Mouse (Mus musculus) macrophage (primary cell): Measurements from ENCODE around the gene Qrfp. TPM values are rescaled to one million over a fixed set of nuclear protein-coding genes. Genes with fewer than 3 reads are reported as not detected.
A peak's percentile ranks its signal among the peaks of the same experiment; 100 is the strongest.

ENCODE experiments used
- H3K27ac ChIP-seq: fragments of 350-480 bp; formaldehyde crosslinking; 2 replicates; pipeline ENCODE4 v1.9.0; 2021
- H3K36me3 ChIP-seq: fragments of 350-480 bp; formaldehyde crosslinking; 2 replicates; pipeline ENCODE4 v1.9.0; 2021; ENCODE audit errors: inconsistent target
- H3K4me3 ChIP-seq: fragments of 350-480 bp; formaldehyde crosslinking; 2 replicates; pipeline ENCODE4 v1.9.0; 2021; ENCODE audit errors: inconsistent target
- H3K79me2 ChIP-seq: fragments of 350-480 bp; formaldehyde crosslinking; 2 replicates; pipeline ENCODE4 v1.9.0; 2021; ENCODE audit errors: inconsistent target
- WGBS: methylation state at CpG from one replicate; pipeline ENCODE4 v1.1.7; 2026; ENCODE audit warnings: inconsistent platforms; ENCODE audit not compliant: missing documents; 5-methylcytosine and 5-hydroxymethylcytosine counted together
- polyA plus RNA-seq: library from polyadenylated mRNA; stranded (reverse); fragments of 250-400 nt; gene quantifications from 3 replicates; pipeline ENCODE4 v1.2.4, GENCODE M21; 2018; ENCODE audit warnings: inconsistent platforms

The Qrfp gene
- polyA plus RNA-seq, 1 experiment from 2014 or later = not detected

GRCm38 (mm10) chr2:31769631-31770111, 40.7 kb downstream of the Qrfp start:
- H3K27ac ChIP-seq = peak overlapping the region; percentile 97
- H3K4me3 ChIP-seq = peak overlapping the region; percentile 5; the same call in 1 of the 2 replicates
- H3K79me2 ChIP-seq = peaks cover 76% of the 10 kb centered on the region
- WGBS = 9% methylated on average over 6 of the region's 6 CpGs
- H3K36me3 ChIP-seq = no peaks in the 10 kb centered on the region

DNA sequence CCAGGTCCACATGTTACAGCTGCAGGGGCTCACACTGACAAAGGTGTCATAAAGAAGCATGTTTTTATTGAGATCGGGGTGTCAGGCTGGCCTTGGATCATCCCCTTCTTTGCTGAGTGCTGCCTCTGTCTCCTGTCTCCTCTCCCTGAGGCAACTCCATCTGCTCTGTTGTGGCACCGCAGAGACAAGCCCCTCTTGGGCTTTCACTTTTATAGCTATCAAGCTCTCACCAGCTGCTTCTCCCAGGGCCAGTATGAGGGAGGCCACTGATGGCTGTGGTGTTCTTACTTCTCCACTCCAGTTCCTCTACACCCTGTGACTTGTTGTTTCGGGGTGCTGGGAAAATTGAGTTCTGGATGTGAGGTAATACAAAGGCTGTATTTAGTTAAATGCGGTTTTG, 41.3 kb downstream of the Qrfp start:
- Histone ChIP-seq H3K4me3 (peak overlapping the region; percentile 5; the same call in 1 of the 2 replicates), H3K36me3 (no peaks in the 10 kb centered on the region), H3K79me2 (peaks cover 76% of the 10 kb centered on the region), H3K27ac (peak overlapping the region; percentile 97)
- 8% methylated on average over 4 of the region's 4 CpGs for WGBS

DNA sequence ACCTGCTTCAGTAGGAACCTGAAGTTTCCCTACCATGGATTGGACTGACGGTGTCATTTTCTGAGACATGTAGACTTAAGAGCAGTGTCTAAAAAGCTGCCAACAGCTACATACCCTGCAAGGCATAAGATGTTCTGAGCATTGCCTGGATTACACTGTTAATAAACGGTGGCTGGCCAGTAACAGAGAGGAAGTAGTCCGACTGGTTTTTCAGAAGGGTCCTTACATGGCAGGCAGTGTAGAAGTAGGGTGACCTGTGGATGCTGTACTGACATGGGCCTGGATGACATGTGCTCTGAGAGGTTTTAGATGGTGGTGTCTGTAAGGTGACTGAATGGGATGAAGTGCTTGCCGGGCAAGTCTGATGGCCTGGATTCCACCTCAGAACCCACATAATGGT, 42.6 kb downstream of the Qrfp start:
- 84% methylated on average over 4 of the region's 4 CpGs for WGBS
- Histone ChIP-seq H3K4me3 (no peak overlapping the region), H3K36me3 (no peaks in the 10 kb centered on the region), H3K27ac (no peak overlapping the region), H3K79me2 (peaks cover 73% of the 10 kb centered on the region)

DNA sequence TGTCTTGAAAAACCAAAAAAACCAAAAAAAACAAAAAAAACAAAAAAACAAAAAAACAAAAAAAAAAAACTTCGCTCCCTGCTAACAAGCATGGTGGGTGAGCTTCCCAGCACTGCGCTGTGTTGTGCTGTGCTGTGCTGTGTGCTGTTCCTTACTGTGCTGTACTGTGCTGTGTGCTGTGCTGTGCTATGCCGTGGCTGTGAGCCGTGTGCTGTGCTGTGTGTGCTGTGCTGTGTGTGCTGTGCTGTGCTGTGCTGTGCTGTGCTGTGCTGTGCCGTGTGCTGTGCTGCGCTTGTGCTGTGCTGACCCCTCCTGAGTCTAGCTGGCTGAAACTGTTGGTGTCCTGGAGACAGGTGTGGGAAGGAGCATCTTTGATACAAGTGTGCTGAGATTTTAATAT, 43.3 kb downstream of the Qrfp start:
- H3K79me2 ChIP-seq = peaks cover 73% of the 10 kb centered on the region
- no peaks in the 10 kb centered on the region for H3K36me3 ChIP-seq
- no peak overlapping the region for H3K4me3 ChIP-seq
- no peak overlapping the region for H3K27ac ChIP-seq
- 91% methylated on average over 3 of the region's 6 CpGs for WGBS

GRCm38 (mm10) chr2:31763271-31763670, 47.1 kb downstream of the Qrfp start:
- Histone ChIP-seq H3K79me2 (peaks cover 95% of the 10 kb centered on the region), H3K27ac (peak overlapping the region; percentile 68), H3K36me3 (no peaks in the 10 kb centered on the region), H3K4me3 (no peak overlapping the region)
- 0% methylated on average over 2 of the region's 2 CpGs for WGBS

DNA sequence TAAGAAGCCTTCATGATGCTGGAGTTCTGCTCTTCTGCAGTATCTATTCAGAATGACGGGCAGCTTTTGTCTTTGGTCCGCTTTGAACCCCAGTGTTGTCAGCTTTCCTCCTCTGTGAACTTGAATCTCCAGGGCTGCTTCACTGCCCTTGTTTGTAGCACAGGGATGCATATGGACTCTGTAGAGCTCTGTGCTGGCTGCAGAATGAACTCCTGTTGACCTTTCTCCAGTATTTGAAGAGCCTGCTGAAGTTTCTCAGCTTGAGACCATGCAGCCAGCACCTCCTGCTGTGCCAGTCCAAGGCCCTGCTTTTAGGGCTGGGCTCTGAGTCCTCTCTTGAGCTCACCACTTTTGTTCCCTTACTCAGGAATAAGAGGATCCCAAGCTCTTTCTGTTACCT, 47.5 kb downstream of the Qrfp start:
- Histone ChIP-seq H3K27ac (peak overlapping the region; percentile 68), H3K79me2 (peaks cover 95% of the 10 kb centered on the region)

GRCm38 (mm10) chr2:31762155-31762554, 48.2 kb downstream of the Qrfp start:
- Histone ChIP-seq H3K4me3 (no peak overlapping the region), H3K36me3 (no peaks in the 10 kb centered on the region), H3K27ac (peak overlapping the region; percentile 80), H3K79me2 (peaks cover 95% of the 10 kb centered on the region)
- 82% methylated on average over 3 of the region's 3 CpGs for WGBS

More for the DNA sequence above, 47.5 kb downstream of the Qrfp start:
- 95% methylated on average over 2 of the region's 2 CpGs for WGBS
- Histone ChIP-seq H3K36me3 (no peaks in the 10 kb centered on the region), H3K4me3 (no peak overlapping the region)

- H3K4me3 ChIP-seq = peak overlapping the region; percentile 86
- H3K27ac ChIP-seq = peak overlapping the region; percentile 80
- 8% methylated on average over 4 of the region's 4 CpGs for WGBS
Observed at GRCm38 (mm10) chr2:31761585-31761984, 48.8 kb downstream of the Qrfp start.

DNA sequence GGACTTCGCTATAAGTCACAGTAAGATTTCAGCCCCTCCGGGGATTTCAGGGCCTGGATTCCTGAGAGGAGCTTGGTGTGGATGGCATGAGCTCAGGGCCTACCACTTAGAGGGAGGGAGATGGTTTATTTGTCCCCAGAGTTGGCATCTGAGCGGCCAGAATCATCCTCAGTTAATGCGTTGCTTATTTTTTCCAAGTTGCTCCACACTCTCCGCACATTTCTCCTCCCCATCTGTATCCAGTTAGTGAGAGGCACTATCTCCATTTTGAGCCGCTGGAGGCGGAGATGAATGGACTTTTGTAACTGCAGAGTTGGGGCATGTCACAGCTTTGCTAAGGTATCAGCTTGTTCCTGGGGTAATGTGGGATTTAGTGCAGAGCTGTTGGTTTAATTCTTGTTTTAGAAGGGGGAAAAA, 49.3 kb downstream of the Qrfp start:
- 37% methylated on average over 7 of the region's 7 CpGs for WGBS
- Histone ChIP-seq H3K27ac (peak overlapping the region; percentile 80), H3K79me2 (peaks cover 95% of the 10 kb centered on the region)

More at GRCm38 (mm10) chr2:31761585-31761984, 48.8 kb downstream of the Qrfp start:
- peaks cover 95% of the 10 kb centered on the region for H3K79me2 ChIP-seq
- H3K36me3 ChIP-seq = no peaks in the 10 kb centered on the region

DNA sequence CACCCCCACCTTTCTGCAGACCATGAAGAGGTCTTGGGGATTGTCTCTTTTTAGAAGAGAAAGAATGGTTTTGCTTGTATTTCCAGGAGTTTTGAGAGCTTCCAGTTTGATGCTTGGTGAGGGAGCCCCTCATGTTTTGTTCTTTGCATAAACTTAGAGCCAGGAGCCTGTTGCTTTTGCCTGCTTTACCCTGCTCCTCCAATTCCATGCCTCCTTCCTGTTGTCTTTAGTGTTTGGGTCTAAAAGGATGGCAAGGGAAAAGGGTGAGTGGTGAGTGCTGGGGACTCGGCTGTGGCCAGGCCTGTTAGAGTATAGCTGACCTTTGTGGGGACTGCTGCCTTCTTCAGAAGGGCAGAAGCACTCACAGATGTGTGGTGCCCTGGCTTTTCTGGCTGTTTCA, 49.9 kb downstream of the Qrfp start:
- peak overlapping the region; percentile 80 for H3K27ac ChIP-seq
- WGBS = 0% methylated on average over 1 of the region's 1 CpGs

More for the DNA sequence above, 49.3 kb downstream of the Qrfp start:
- Histone ChIP-seq H3K36me3 (no peaks in the 10 kb centered on the region), H3K4me3 (peak overlapping the region; percentile 86)

GRCm38 (mm10) chr2:31759751-31760460, 50.5 kb downstream of the Qrfp start:
- Histone ChIP-seq H3K4me3 (peak overlapping the region; percentile 86), H3K27ac (peak overlapping the region; percentile 80), H3K79me2 (peaks cover 91% of the 10 kb centered on the region), H3K36me3 (no peaks in the 10 kb centered on the region)
- WGBS = 1% methylated on average over 37 of the region's 42 CpGs

More for the DNA sequence above, 49.9 kb downstream of the Qrfp start:
- Histone ChIP-seq H3K36me3 (no peaks in the 10 kb centered on the region), H3K4me3 (peak overlapping the region; percentile 86), H3K79me2 (peaks cover 95% of the 10 kb centered on the region)

DNA sequence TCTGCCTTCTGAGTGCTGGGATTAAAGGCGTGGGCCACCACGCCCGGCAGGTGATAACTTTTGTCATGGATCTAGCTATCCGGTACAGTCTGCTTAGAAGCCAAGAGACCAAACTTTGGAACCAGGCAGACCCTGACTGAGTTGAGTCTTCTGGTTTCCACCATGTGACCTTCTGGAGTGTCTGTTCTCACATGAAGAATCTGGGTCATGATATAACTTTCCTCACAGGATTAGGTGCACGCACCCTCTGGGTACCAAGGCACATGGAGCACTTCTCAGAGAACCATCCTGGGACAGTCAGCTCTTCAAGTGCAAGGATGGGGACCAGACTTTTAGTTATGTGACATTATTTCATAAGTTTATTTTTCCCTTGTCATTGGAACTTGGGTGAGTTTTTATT, 51.4 kb downstream of the Qrfp start:
- Histone ChIP-seq H3K27ac (no peak overlapping the region), H3K79me2 (peaks cover 82% of the 10 kb centered on the region), H3K4me3 (no peak overlapping the region; the same call in 1 of the 2 replicates), H3K36me3 (no peaks in the 10 kb centered on the region)
- WGBS = 98% methylated on average over 4 of the region's 5 CpGs

- H3K27ac ChIP-seq = no peak overlapping the region
- H3K4me3 ChIP-seq = no peak overlapping the region
- H3K79me2 ChIP-seq = peaks cover 70% of the 10 kb centered on the region
- no peaks in the 10 kb centered on the region for H3K36me3 ChIP-seq
Observed at GRCm38 (mm10) chr2:31757472-31757871, 52.9 kb downstream of the Qrfp start.
